Mouse (Mus musculus) kidney, postnatal 4 days (tissue): ENCODE data around the gene Ctdnep1.
"Not testable (repeated sequence)": the region's sequence is repeated elsewhere in the genome, so short reads cannot be mapped to it uniquely, and the experiment has no call there.

ENCODE experiments used
- DNase-seq, 2 experiments: peaks; one replicate each; pipeline ENCODE4 v3.0.0; 2021; ENCODE audit warnings: mixed read lengths in 2 of 2

Gene Ctdnep1

DNA sequence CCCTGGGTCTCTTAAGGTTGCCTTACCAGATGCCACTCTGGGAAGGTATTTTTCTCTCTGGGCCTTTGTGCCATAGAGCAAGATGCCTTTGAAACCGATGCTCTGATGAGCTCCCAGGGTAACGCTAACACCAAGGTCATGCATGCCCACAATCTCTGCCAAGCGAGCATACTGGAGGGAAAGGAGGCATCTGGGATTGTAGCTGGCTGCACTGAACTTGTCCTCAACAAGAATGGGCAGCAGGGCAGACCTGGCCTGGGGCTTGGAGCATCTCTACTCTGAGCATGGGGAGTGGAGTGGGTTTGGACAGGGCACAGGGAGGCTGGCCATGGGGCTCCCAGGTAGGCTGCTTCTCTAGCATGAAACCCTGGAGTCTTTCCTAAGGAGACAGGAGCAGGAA lies 32.5 kb downstream of the Ctdnep1 start:
- no peak for DNase-seq

DNA sequence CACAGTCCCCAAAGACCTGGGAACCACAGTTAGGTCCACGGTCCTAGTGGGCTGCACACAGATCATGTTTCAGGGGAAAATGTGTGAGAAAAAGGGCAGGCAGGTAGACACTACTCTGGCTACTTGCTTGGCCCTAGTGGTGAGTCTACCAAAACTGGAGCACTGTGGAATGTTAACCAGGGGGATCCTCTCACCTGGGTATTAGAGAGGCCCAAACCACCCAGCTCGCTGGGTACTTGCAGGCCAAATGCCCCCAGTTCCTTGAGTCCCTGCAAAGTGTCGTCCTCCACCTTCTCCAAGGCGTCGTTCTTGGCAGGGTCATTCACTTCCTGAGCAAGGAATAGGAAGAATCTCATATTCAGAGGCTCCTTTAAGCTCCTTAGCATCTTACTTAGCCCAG lies 33.1 kb downstream of the Ctdnep1 start:
- DNase-seq: no peak

DNA sequence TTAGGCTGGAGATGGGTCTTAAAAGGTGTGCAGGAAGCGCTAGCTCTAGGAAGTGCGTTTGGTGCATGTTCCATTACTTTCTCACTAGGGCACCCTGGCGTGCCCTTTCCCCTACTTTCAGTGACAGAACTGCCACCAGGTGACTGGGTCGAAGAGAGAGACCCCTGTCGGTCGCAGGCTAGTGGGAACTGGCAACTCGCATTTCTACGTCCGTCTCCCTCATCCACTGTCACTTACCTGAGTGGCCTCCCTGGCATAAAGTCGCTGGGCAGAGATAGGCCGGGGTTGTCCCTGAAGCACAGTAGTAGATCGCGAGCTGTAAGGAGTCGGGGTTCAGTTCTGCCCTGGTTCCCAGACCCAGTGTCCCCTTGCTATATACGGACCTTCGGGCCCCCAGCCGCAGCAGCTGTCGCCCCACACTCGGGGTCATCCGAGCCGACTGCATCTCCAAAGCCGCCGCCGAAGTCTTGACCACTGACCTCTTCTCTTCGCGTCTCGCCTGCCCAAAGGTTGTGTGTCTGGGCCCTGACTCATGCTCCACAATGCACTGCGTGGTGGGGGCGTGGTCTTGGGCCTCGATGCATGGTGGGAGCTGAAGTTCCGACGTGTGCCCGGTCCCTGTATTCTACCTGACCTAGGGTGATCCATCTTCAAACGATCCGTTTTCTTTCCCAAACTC lies 34.1 kb downstream of the Ctdnep1 start, which contains the start of gene Acadvl:
Gene Acadvl (minus strand): TSS at position 532 of the 679 bp plus-strand sequence.
- peak; percentile 90 to 94 for DNase-seq

DNA sequence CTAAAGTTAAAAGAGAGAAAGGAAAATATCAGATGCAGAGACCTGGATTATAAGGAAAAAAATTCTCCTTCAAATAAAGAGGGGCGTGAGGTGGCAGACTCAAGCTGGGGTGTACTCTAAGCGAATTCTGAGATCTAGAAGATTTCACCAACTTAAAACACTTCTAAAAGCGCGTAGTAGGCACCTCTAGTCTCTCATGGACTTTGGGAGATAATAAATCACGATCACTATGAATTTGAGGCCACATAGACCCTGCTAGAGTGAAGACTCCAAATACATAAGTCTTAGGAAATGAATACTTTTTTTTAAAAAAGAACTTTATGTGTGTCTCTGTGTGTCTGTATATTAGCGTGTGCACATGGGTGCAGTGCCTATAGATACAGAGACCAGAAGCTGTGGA lies 34.7 kb downstream of the Ctdnep1 start:
- no peak for DNase-seq

DNA sequence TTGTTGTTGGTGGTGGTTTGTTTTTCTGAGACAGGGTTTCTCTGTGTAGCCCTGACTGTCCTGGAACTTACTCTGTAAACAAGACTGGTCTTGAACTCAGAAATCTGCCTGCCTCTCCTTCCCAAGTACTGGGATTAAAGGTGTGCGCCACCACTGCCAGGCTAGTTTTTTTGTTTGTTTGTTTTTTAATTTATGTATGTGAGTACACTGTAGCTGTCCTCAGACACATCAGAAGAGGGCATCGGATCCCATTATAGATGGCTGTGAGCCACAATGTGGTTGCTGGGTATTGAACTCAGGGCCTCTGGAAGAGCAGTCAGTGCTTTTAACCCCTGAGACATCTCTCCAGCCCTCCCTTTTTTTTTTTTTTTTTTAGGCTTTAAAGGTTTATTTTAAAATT lies 35.2 kb downstream of the Ctdnep1 start:
- not testable (repeated sequence) for DNase-seq

DNA sequence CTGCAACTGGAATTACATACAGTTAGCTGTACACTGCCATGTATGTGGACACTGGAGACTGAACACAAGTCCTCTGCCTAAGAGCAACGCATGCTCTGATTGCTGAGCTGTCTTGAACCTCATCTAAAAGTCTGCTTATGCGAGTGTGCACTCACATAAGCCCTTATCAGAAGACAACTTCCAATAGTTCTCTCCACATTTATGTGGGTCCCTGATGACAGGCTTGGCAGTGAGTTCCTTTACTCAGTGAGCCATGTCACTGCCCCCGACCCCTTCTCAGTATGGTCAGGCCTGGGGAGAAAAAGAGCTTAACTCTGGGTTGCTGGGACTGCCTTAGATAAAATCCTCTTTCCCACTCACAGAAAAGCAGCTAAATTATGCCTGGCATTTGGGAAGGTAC lies 35.7 kb downstream of the Ctdnep1 start, which contains the start of gene Dlg4:
Gene Dlg4 (plus strand): TSS at position 274 of the 400 bp plus-strand sequence.
- no peak for DNase-seq

DNA sequence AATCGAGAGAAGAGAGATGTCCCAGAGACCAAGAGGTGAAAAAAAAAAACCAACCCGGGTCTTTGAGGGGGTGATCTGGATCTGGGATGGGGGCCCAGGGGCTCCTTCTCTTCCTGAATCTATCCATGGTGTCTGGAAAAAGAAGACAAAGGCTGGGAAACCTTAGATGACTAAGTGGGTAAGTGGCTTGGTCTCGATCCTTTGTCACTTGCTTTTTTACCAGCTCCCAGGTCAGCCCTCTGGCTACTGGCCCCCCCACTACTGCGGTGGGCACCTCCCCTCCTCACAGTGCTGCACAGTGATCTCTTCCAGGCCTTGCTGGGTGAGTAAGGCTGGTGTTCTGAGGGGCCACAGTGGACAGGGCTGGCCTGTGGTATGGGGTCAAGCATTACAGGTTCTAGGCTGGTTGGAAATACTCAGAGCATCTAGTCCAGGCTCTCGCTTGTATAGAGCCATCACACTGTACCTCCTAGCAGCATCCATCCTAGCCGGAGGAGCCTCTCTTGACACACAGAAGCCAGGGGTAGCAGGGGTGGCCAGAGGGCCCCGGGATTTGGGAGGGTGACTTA lies 36.3 kb downstream of the Ctdnep1 start:
- no peak for DNase-seq

DNA sequence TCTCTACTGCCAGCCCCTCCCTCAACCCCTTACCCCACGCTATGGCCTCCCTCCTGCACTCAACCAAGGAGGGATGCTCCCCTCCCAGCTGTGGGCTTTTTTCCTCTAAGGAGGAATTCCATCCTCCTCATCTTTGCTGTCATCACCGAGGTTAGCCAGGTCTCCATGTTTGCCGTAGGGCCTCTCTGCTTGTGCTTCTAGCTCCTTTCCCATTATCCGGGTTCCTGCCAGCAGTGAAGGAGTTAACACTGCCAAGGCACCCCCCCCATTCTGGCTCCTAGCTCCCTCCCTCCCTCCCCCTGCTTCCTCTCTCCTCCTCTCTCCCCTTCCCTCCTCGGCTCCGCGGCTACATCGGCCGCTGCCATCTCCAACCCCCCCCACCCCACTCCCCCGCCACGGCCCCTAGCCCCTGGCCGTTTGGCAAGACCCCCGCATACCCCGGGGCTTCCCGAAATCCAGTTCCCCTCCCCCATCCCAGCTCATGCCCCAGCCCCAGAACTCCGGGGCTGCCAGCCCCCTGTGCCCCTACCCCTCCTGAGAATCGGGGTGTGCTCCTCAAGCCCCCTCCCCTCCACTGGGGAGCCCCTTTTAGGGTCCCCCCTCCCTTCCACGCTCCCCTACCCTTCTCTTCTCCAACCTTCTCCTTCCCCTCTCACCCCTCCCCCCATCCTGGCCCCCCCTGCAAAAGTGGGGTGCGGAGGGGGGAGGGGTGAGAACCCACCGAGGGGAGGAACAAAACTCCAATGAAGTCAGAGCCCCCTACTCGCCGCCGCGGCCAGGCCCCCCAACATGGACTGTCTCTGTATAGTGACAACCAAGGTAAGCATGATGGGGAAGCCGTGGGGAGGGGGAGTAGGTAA lies 37.4 kb downstream of the Ctdnep1 start:
- DNase-seq: peak; percentile 78 to 85

DNA sequence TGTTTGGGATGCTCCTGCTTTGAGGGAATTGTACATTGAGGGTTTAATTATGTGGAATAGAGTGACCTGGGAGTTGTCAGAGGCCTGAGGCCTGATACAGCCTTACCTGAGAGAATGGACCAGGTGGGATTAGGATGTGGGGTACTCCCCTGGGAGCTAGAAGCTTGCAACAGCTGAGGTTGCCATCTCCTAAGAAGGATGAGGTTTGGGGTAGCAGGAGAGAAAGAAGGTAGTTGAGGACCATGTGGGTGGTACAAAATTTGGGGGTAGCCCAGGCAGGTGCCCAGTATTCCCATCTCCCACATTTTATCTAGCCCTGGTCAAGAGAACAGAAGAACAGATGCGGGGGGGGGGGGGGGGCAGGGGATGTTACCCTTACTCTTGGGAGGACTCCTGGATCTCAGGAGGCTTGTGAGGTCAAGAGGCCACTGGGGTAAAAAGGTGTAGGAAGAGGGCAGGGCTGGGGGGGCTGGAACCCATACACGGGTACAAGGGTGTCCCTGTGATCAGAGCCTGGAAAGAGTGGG lies 38.6 kb downstream of the Ctdnep1 start:
- DNase-seq: no peak

DNA sequence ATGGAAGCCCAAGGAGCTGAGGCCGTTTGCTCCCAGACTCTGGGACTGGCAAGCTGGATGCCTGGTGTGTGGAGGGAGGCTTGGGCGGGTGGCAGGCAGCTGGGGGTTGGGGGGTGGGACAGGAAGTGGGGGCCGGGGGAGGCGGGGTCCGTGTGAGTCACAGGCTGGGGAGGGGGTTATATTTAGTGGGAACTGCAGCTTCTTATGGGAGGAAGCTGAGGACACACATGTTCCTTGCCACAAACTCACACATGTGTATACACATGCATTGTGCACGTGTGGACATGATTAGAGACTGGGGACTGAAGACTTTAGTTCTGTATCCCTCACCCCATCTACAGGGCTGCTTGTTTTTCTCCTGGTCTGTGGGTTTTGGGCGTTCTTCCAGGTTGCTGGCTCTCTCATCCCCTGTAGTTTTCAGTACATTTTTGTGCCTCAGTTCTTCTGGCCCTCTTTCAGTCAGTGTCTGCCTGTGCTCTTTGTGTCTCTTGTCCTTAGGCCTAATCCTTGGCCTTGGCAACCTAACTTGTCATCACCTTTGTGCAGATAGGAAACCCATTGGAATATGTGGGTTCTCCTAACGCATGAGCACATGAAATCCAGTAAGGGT lies 39.2 kb downstream of the Ctdnep1 start:
- DNase-seq: no peak

DNA sequence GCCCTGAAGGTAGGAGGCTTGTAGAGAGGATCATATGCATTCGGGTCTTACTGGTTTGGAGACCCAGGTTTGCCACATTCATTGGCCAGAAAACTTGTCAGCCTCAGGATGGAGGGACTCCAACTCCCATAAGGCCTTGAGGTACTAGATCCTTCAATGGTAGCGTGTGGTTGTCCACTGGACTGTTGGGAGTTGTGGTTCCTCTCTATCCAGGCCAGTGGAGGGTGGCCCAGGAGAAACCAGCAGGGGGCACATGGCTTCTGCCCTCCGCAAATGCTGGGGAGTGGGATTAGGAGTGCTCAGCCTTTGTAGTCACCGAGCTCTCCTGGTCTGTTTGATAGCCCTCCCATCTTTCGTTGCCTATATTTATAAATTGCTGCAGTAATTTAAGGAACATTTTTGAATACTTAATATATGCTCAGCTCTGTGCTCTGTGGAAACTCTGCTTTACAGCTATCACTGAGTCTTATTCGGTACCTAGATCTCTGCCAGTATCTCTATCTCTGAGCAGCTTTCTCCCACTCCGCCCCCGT lies 39.8 kb downstream of the Ctdnep1 start:
- peak; percentile 77 to 86 for DNase-seq

DNA sequence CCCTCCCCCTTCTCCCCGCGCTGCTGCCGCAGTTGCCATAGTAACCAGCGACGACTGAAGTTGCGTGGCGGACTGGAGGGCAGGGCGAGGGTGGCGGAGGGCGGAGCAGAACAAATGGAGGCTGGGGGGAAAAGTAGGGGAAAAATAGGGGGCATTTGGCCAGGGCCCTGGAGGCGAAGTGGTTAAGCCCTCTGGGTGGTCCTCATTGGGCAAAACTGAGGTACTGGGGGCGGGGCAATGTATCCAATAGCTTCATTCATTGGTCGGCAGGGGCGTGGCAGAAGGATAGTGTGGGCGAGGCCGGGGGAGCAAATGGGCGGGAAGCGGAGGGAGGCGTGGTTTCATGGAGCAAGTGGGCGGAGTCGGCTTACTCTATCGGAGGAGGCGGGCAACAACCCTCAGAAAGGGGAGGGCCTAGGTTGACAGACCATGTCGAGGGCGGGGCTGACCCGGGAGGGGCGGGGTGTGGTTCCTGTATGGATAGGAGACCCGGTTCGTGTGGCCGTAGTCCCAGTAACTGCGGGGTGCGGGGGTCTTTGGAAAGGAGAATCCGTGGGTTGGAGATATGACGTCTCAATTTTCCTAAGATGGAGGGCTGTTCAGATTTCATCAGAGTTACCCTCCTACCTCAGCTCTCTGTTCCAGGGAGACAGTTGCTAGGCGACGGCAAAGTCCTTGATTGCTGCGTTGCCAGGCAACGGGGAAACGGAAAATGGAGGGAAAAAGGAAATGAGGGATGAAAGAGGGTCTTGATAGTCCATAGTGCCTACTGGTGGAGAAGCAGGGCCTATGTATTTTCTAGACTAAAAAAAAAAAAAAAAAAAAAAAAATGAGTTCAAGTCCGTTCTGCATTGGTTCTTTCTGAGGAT lies 40.5 kb downstream of the Ctdnep1 start:
- DNase-seq: peak; percentile 99

DNA sequence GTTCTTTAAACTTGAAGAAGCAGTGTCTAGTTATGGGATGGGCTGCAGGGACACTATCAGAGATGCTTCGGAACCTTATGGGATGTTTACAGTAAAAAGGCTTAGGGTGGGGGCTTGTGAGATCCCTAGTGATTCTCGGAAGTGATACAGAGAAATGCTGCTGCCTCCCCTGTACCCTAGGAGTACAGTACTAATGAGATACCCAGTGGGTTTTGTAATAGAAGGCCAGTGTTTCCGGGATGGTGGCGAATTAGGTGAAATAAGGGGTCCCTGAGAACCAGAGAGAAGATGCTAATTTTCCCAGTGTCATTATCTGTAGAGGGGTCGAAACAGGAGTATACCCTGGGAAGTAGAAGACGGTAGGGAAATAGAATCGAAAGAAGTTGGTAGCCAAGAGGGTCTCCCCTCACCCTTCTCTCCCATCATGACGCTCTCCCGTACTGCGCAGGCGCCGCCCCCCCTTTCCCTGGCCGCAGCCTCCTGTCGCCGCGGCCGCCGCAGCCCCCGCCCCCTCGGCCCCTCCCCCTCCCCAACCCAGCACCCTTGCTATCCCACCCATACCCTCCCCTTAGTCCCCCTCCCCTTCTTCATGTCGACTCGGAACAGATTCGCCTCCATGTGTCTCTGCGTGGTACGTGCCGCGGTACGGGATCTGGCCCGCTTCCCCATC lies 42.7 kb downstream of the Ctdnep1 start:
- peak; percentile 72 for DNase-seq

DNA sequence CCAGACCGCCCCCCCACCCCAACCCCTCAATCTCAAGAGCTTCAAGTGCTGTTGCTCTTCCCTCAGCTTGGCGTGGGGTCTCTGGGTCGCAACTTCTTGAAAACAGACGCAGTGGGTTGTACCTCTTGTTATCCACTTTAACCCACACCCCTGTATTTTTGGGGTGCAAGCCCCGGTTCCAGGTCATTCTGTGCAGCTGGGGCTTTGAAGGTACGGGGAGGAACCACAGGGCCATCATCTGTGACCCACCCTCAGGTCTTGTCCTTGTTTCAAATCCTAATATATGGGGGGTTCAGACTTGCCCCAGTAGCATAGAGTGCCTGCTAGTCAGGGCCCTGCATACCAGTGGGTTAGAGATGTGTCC lies 43.2 kb downstream of the Ctdnep1 start:
- DNase-seq: no peak

DNA sequence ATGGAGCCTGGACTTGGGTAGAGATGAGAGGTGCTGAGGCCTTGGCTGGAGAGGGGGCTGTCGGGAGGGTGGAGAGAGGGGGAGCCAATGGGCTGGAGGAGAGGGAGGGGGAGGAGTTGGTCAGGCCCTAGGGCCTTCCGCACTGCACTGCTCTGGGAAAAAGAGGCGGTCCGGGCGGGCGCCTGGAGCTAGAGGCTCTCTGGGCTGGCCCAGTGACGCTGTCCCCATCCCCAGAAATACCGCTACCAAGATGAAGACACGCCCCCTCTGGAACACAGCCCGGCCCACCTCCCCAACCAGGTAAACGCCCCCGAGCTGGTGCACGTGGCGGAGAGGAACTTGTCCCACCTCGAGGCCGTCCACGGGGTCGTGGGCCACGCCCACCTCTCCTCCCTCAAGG lies 45.7 kb downstream of the Ctdnep1 start:
- peak; percentile 76 to 81 for DNase-seq

DNA sequence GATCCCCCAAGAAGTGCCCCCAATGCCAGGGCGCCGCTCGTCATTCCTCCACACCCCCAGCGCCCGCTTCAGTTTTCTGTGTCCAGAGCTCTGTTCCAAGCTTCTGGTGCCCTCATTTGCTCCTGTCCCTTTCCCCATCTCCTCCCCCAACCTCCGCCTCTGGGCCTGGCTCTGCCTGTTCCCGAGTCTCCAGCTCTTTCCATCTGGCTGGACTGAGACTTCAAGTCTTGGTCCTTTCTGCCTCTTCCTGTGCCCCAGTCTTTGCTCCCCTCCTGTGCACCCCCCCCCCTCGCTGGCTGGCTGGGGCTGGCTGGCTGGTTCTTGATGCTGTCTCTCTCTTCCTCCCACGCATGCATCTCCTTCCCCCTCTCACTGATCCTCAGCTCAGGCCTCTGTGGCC lies 46.4 kb downstream of the Ctdnep1 start:
- peak; percentile 42 to 61 for DNase-seq

DNA sequence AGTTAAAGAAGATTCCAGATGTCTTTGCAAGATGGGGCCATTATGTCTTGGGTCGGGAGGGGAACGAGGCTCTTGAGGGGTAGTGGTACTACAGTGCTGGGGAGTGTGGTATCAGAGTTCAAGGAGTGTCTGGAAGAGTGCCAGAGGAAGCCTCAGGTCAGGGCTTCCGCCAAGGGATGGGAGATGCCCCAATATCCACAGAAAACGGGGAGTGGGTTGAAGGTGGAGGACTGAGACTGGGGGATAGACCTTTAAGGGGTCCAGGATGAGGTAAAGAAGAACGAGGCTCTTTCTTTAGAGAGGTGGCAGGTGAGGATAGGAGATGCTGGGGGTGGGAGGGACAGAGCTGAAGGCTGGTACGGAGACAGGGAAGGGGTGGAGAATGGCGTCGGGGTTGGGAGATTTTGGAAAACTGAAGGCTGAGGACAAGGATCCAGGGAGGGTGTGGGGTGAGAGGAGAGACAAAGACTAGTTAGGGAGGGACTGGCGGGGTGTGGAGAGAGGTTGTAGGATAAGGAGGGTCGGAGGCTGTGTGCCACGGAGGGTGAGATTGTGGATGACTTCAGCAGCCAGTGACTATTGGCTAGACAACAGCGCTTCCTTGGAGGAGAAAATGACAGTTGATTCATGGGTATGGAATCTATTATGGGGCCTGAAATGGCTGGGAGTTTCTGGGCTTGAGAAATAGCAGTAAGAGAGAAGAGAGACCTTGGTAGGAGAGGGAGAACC lies 47.6 kb downstream of the Ctdnep1 start:
- no peak for DNase-seq

DNA sequence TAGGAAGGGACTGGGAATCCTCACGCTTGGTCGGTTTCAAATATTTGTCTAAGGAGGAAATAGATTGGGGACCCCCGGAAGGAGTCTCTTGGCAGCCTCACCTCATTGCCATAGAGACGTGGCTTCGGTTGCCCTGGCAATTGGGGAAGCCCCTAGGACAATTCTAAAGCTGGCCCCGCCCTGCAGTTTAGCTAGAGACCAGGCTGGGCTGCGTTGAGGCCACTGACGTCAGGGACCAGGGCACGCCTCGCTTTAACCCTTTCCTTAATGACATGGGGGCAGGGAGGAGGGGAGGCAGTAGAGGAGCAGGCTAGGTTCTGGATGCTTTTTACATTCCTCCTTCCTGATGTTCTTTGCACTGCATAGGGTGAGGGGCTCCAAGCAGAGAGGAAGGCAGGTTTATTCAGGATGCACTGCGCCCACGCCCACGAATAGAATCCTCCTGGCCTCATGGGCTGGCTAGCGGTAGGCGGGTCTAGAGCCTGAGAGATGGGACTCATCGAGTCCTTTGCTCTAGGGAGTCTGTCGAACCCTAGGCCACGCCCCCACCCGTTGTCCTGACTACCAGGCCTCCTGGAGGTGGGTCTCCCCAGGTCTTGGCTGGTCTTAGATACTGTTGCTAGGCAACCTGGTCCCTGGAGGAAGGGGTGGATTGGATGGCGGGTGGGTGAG lies 48.3 kb downstream of the Ctdnep1 start:
- peak; percentile 82 to 87 for DNase-seq

DNA sequence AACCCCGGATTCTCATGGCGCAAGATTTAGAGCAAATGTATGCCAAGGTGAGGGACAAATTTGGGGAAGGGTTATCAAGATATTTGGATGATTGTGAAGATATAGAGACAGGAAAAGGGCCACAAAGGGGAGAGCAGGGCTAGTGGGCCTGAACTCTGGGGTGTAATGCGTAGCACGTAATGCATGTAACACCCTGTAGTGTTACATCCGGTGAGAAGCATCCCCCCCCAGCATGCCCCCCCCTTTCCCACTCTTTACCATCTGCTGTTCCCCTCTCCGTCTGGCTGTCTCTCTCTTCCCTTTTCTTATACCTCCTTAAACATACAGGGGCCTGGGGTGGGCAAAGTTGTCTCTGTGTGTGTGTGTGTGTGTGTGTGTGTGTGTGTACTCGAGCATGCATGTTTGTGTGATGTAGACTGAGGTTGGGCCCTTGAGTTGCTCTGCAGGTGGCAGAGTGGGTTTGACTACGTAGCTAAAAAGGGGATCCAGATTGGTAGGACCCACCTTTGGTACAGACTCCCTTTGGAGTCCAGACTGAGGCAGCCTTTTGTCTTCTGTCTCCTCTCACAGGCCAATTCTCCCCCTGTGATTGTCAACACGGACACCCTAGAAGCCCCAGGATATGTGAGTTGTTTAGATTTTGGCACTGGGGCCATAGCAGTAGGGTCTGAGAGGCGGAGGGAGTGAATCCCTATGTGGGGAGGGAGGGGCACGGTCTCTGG lies 49.0 kb downstream of the Ctdnep1 start:
- no peak for DNase-seq
